Mouse (Mus musculus) adrenal gland, adult (tissue): ENCODE results near the gene Gm5269.

Experiments
- DNase-seq, 2 experiments: peaks; one replicate each; pipeline ENCODE4 v3.0.0; 2022 to 2023; ENCODE audit warnings: low spot score in 1 of 2; ENCODE audit not compliant: inconsistent age in 2 of 2

Gene Gm5269

GRCm38 (mm10) chr1:45890173-45890572 lies at the start of gene Gm5269:
Gene Gm5269 (minus strand): TSS chr1:45890273.
- DNase-seq, result no peak

GRCm38 (mm10) chr1:45931127-45931526 lies 41.1 kb upstream of the Gm5269 start:
- DNase-seq, result no peak

- peak in 1 of 2 experiments; percentile 60 for DNase-seq
Observed at GRCm38 (mm10) chr1:45926911-45927310, 36.8 kb upstream of the Gm5269 start.

GRCm38 (mm10) chr1:45926393-45926763 lies 36.3 kb upstream of the Gm5269 start, which contains the start of gene Slc40a1:
Gene Slc40a1 (minus strand): TSS chr1:45926523.
- no peak for DNase-seq

- peak; percentile 87 to 94 for DNase-seq
Observed at GRCm38 (mm10) chr1:45925500-45926392, 35.7 kb upstream of the Gm5269 start.

- no peak for DNase-seq
Observed at GRCm38 (mm10) chr1:45925131-45925499, 35.0 kb upstream of the Gm5269 start.

- peak in 1 of 2 experiments; percentile 31 for DNase-seq
Observed at GRCm38 (mm10) chr1:45924516-45924915, 34.4 kb upstream of the Gm5269 start.

GRCm38 (mm10) chr1:45923306-45923705 lies 33.2 kb upstream of the Gm5269 start:
- no peak for DNase-seq

- no peak for DNase-seq
Observed at GRCm38 (mm10) chr1:45920703-45921102, 30.6 kb upstream of the Gm5269 start.

GRCm38 (mm10) chr1:45919752-45920151 lies 29.7 kb upstream of the Gm5269 start:
- no peak for DNase-seq

GRCm38 (mm10) chr1:45917136-45917803 lies 27.2 kb upstream of the Gm5269 start:
- DNase-seq, result no peak

GRCm38 (mm10) chr1:45916174-45916573 lies 26.1 kb upstream of the Gm5269 start:
- DNase-seq, result no peak

GRCm38 (mm10) chr1:45914236-45914635 lies 24.2 kb upstream of the Gm5269 start:
- DNase-seq, result no peak

- peak; percentile 43 to 75 for DNase-seq
Observed at GRCm38 (mm10) chr1:45905107-45905821, 15.2 kb upstream of the Gm5269 start.

- DNase-seq, result no peak
Observed at GRCm38 (mm10) chr1:45904161-45904560, 14.1 kb upstream of the Gm5269 start.

- DNase-seq, result no peak
Observed at GRCm38 (mm10) chr1:45898044-45898443, 8.0 kb upstream of the Gm5269 start.

- DNase-seq, result no peak
Observed at GRCm38 (mm10) chr1:45894168-45894912, 4.3 kb upstream of the Gm5269 start.

GRCm38 (mm10) chr1:45891986-45892385 lies 1.9 kb upstream of the Gm5269 start:
- no peak for DNase-seq

- DNase-seq, result no peak
Observed at GRCm38 (mm10) chr1:45886800-45887199, 3.3 kb downstream of the Gm5269 start.

GRCm38 (mm10) chr1:45883378-45883777 lies 6.7 kb downstream of the Gm5269 start:
- no peak for DNase-seq

- no peak for DNase-seq
Observed at GRCm38 (mm10) chr1:45882076-45882475, 8.0 kb downstream of the Gm5269 start.
